Mouse (Mus musculus) olfactory bulb, adult 2 months (tissue): ENCODE measurements around the gene Scnm1.

Experiments used
- CTCF ChIP-seq: fragments of 200-500 bp; IDR thresholded peaks from 2 replicates; pipeline ENCODE4 v1.5.1; 2012; ENCODE audit warnings: low read depth, mild to moderate bottlenecking, low read length, moderate library complexity; ENCODE audit not compliant: insufficient read depth
- POLR2A ChIP-seq: fragments of 200-500 bp; IDR thresholded peaks from 2 replicates; pipeline ENCODE4 v1.6.1; 2012; ENCODE audit warnings: mild to moderate bottlenecking, low read depth, low read length, moderate library complexity; ENCODE audit not compliant: insufficient read depth

- TF ChIP-seq POLR2A (no peak), CTCF (no peak)
Measured at GRCm38 (mm10) chr3:95141474-95141873, 7.7 kb upstream of the Scnm1 start.
